Mouse (Mus musculus) mesoderm, embryonic 11.5 days (tissue): ENCODE data around the gene Cpvl.

ENCODE experiments used
- DNase-seq: peaks from one replicate; pipeline ENCODE4 v3.0.0-alpha.2; 2012; ENCODE audit warnings: low read depth, low spot score

Gene Cpvl

DNA sequence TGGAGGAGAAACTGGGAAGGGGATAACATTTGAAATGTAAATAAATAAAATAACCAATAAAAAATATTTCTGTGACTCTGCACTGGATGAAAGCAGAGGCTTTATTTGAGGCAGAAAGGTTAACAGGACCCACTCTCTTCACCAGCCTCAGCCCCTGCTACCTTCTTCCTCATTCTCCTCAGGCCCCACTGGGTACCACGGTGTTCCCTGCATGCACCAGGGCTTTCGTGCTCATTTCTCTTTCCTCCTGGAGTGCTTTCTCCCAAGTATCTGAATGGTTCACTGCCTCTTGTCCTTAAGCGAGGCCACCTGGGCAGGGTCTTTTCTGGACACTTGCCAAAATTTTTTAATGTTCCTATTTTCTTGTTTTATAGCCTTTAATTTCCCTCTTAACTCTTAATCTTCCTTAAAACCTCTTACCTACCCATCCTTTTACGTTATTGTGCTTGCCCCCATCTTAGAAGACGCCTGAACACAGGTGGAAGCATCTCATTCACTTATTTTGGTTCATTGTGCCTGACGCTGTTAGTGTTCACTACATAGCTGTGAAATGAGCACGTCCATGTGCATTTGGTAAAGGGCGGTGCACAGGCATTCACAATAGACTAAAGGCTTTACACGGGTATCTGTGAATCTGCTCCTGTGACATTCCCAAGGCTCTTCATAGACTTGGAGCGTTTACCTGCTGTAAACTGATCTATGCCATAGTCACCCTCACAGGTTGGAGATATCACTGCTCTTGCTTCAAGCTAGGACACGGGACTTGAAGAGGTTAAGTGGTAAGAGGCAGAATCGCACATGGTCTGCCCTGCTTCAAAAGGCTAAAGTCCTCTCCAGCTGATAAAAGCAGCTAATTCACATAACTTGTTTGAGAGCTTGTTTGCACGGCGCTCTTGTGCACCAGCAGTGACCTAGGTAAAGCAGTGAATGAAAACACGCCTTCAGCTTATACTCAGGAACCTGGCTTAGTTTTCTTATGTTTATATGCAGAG is 41.0 kb downstream of the Cpvl start:
- no peak for DNase-seq

- no peak for DNase-seq
Measured at GRCm38 (mm10) chr6:53931605-53932004, 46.9 kb downstream of the Cpvl start.

- no peak for DNase-seq
Measured at GRCm38 (mm10) chr6:53929858-53930257, 48.6 kb downstream of the Cpvl start.

GRCm38 (mm10) chr6:53926197-53926596 is 52.3 kb downstream of the Cpvl start:
- DNase-seq: no peak

DNA sequence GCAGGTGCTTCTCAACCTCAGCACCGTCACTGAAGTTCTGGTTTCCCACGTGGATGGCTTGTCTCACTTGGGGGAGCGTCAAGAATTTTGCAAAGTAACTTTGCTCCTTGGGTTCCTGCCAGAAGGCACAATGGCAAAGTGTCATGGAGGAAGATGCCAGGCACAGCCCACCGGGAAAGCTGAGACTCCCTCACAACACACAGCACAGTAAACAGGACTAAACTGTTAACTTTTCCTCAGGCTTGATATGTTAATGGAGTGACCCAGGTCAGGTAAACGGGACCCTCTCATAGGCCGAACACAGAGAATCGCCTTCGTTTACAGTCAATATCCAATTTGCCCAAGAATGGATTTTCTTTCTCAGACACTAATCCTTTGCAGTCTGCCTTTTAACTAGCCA is 53.3 kb downstream of the Cpvl start:
- DNase-seq: no peak

- DNase-seq: no peak
Measured at GRCm38 (mm10) chr6:53920041-53920440, 58.4 kb downstream of the Cpvl start.

GRCm38 (mm10) chr6:53917026-53917558 is 61.4 kb downstream of the Cpvl start:
- no peak for DNase-seq

- no peak for DNase-seq
Measured at GRCm38 (mm10) chr6:53915347-53915746, 63.1 kb downstream of the Cpvl start.

DNA sequence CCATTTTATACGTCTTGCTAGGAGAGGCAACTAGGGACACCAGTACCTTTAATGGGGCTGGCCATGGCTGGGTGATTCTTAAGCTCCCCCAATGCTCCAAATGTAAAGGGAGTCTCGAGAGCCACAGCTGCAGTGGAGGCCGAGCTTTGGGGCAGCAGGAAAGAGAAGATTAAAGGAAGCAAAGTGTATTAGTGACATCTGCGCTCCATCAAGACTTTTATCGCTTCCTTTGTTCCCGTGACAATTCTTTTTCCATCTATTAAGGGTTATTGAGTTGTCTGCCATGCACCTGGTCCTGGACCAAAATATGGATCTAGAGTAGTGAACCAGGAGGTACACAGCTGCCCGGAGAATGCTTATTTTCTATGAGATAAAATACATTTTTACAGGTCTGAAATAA is 65.3 kb downstream of the Cpvl start:
- DNase-seq: peak; percentile 63

GRCm38 (mm10) chr6:53912112-53912782 is 66.2 kb downstream of the Cpvl start:
- no peak for DNase-seq

DNA sequence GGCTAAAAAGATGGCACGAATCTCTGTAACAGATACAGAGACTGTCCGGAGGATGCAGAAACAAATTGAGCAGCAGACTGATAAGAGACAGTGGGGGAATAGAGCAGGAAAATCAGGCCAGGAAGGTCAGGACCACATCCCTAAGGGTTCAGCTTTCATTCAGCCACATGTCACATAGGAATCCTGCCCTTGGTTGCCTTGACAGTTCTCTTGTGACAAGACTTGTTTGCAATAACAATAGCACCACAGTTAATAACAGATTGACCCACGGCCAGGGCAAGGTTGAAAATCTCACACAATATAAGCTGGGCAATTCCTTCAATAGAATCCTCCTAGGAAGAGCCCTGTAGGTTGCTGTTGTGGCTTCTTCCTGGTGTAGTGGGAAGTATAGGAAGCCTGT is 68.5 kb downstream of the Cpvl start:
- DNase-seq: peak; percentile 18

DNA sequence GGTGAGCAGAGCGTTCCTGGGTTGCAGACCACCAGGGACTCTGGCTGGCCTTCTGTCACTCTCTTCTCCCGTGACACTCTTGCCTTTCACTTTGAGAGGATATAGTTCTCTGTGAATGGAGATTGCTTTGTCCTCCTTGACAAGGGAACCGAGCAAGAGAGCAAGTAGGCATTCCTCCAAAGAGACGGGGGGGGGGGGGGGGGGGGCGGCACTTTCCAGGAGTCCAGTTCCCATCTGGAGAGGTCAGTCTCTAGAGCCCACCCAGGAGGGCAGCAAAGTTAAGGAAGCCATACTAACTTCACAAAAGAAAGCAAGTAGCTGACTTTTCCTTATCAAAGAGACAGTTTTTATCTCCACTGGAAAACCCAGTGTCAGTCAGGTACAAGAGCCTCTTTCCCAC is 69.0 kb downstream of the Cpvl start:
- DNase-seq: no peak

GRCm38 (mm10) chr6:53906871-53907270 is 71.6 kb downstream of the Cpvl start:
- peak; percentile 58 for DNase-seq

GRCm38 (mm10) chr6:53906051-53906462 is 72.4 kb downstream of the Cpvl start:
- DNase-seq: no peak

DNA sequence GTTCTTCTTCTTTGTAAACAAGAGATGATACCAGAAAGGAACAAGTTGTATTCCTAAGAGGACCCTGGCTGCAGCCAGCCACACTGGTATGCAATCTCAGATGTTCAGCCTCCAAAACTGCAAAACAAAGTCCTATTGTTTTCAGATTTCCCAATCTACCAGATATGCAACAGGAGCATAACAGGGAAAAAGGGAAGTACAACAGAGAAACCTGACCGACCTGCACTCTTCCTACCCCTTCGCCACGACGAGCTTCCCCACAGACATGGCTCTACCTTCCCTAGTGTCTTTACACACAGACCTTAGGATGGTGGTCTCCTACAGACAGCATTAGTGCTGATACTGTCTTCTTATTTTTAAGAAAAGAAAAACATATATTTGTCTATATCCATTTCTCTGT is 72.9 kb downstream of the Cpvl start:
- DNase-seq: no peak

DNA sequence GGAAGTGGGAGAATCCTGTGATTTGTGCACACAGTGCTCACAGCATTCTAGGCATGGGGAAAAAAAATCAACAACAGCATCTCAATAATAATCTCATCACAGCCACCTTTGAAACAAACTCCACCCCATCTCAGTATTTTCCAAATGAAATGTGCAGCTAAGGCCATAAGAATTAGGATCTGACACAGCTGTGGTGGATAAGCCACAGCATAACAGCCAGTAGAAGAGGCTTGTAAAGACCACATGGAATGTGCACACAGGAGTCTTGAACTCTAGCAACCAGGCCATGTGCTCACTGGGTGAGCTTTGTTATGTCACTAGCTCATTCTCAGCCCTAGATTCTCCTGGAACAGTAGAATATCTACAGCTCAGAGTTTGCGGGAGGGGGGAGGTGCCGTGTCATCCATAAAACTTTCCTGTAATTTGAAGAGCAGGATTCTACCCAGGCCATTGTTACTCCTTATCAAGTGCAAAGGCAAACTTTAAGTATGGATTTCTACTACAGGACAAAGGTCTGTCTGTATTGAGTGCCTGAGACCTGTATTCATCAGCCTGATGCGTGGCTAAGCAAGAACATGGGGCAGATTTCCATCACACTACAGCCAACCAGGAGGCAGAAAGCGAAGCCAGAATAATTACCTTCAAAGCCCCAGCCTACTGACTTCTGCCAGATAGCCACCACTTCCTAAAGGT is 73.6 kb downstream of the Cpvl start:
- DNase-seq: no peak

GRCm38 (mm10) chr6:53904186-53904585 is 74.3 kb downstream of the Cpvl start:
- DNase-seq: no peak

DNA sequence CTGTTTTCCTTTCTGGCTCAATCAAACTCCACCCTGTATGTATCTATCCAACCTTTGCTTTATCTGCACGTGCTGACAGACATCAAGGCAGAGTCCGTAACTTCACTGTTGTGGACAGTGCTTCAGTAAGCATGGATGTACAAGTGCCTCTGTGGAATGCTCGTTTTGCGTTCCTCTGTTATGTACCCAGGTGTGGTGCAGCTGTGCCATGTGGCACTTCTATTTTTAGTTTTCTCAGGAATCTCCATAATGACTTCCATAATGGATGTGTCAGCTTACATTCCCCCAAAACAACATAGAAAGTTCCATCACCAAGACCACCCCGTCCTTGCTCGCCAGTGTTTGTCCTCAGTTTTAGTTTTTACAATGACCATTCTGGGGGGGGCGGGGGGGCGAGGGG is 76.7 kb downstream of the Cpvl start:
- DNase-seq: peak; percentile 58

- DNase-seq: no peak
Measured at GRCm38 (mm10) chr6:53897872-53898464, 80.5 kb downstream of the Cpvl start.

DNA sequence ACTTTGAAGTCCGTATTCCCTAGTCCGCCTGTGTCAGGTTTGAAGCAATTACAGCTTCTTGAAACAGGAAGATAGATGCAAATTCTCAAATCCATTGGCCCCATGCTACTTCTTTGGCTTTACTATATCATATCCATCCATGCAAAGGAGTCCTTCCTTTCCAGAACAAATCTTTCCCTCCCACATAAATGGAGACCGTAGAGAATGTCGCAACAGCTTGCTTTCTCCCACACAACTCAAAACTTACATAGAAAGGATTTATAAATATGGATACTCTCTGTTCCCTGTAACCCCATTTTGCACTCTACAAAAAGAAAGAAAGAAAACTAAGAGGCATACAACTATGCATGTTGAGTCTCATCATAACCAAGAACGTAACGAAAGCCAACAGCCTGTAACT is 81.3 kb downstream of the Cpvl start:
- DNase-seq: no peak

DNA sequence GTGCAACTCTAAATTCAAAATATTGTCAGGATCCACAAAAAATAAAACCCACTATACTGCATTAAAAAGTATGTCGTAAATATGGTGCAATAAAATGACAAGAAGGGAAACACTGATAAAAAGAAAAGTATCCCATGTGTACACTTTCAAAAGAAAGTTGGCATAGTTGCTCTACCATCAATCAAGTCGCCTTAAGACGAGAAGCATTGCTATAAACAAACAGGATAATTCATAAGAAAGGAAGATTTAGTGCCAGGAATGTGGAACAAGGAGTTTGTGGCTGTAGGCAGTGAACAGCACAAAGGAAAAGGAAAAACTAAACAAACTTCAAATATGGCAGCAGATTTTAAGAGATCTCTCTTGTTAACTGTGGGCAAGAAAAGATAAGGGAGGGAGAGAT is 84.7 kb downstream of the Cpvl start:
- no peak for DNase-seq

GRCm38 (mm10) chr6:53891109-53891508 is 87.4 kb downstream of the Cpvl start:
- DNase-seq: no peak
